Mouse (Mus musculus): ENCODE measurements around the gene Sbpl.

GRCm38 (mm10) chr17:23949068-23949467 is 6.0 kb downstream of the Sbpl start:
- no peak for TF ChIP-seq ZC3H11A (IDR thresholded peaks at IDR 0.05; ENCODE audit: borderline replicate concordance, low read depth, low read length)
- TF ChIP-seq CHD2 (IDR thresholded peaks at IDR 0.05; ENCODE audit: low read depth, low read length): no peak
- no peak for TF ChIP-seq ZNF384 (IDR thresholded peaks at IDR 0.05; ENCODE audit: low read depth, low read length)
- no peak for TF ChIP-seq MAFK (IDR thresholded peaks at IDR 0.05; ENCODE audit: insufficient read depth, low read depth, low read length)

Measured in ES-E14 (cell line).